Mouse (Mus musculus) hindbrain, embryonic 16.5 days (tissue): ENCODE measurements around the gene Ppp1ca. TPM values are rescaled to one million over a fixed set of nuclear protein-coding genes. Genes with fewer than 3 reads are reported as not detected.

Experiments used
- ATAC-seq: fragments of 200-750 bp; cut with Nextera tagmentation; 2 replicates; pipeline ENCODE4 v1.8.0; 2017; ENCODE audit warnings: moderate TSS enrichment, moderate library complexity
- H3K27ac ChIP-seq: fragments of 300-500 bp; sonication (generic); 2 replicates; pipeline ENCODE4 v1.5.1; 2014; ENCODE audit warnings: low read depth, mild to moderate bottlenecking, control low read depth, low read length, moderate library complexity
- H3K27me3 ChIP-seq: fragments of 300-500 bp; sonication (generic); replicated peaks from 2 replicates; pipeline ENCODE4 v1.6.1; 2014; ENCODE audit warnings: low read length; ENCODE audit not compliant: control insufficient read depth, insufficient read depth
- H3K36me3 ChIP-seq: fragments of 300-500 bp; sonication (generic); 2 replicates; pipeline ENCODE4 v1.6.1; 2014; ENCODE audit warnings: mild to moderate bottlenecking, low read length, moderate library complexity, mixed read lengths; ENCODE audit not compliant: control insufficient read depth, insufficient read depth
- H3K4me1 ChIP-seq: fragments of 300-500 bp; sonication (generic); 2 replicates; pipeline ENCODE4 v1.6.1; 2014; ENCODE audit warnings: low read depth, low read length; ENCODE audit not compliant: control insufficient read depth, insufficient read depth
- H3K4me2 ChIP-seq: fragments of 300-500 bp; sonication (generic); 2 replicates; pipeline ENCODE4 v1.6.1; 2014; ENCODE audit warnings: mild to moderate bottlenecking, low read length, control low read depth, moderate library complexity
- H3K4me3 ChIP-seq: fragments of 300-500 bp; sonication (generic); 2 replicates; pipeline ENCODE4 v1.5.1; 2014; ENCODE audit warnings: mild to moderate bottlenecking, low read length, control low read depth, moderate library complexity
- H3K9ac ChIP-seq: fragments of 300-500 bp; sonication (generic); 2 replicates; pipeline ENCODE4 v1.6.1; 2014; ENCODE audit warnings: low read depth, mild to moderate bottlenecking, control low read depth, low read length, moderate library complexity
- H3K9me3 ChIP-seq: fragments of 300-500 bp; sonication (generic); 2 replicates; pipeline ENCODE4 v1.6.1; 2014; ENCODE audit warnings: mild to moderate bottlenecking, low read length, moderate library complexity; ENCODE audit not compliant: control insufficient read depth
- WGBS: fragments of 180-500 bp; shearing (Covaris S2); extraction: QIAGEN DNeasy Blood & Tissue Kit; methylation state at CpG from one replicate; pipeline ENCODE4 v1.1.7; 2014; 5-methylcytosine and 5-hydroxymethylcytosine counted together
- polyA plus RNA-seq: library from polyadenylated mRNA; unstranded; fragments of >200 nt; fragmentation: Nextera tagmentation; extraction: Ambion mirVana; gene quantifications from 2 replicates; pipeline ENCODE4 v1.2.1, GENCODE M21; 2015

Ppp1ca gene
- polyA plus RNA-seq, 1 experiment from 2014 or later = 604 TPM

DNA sequence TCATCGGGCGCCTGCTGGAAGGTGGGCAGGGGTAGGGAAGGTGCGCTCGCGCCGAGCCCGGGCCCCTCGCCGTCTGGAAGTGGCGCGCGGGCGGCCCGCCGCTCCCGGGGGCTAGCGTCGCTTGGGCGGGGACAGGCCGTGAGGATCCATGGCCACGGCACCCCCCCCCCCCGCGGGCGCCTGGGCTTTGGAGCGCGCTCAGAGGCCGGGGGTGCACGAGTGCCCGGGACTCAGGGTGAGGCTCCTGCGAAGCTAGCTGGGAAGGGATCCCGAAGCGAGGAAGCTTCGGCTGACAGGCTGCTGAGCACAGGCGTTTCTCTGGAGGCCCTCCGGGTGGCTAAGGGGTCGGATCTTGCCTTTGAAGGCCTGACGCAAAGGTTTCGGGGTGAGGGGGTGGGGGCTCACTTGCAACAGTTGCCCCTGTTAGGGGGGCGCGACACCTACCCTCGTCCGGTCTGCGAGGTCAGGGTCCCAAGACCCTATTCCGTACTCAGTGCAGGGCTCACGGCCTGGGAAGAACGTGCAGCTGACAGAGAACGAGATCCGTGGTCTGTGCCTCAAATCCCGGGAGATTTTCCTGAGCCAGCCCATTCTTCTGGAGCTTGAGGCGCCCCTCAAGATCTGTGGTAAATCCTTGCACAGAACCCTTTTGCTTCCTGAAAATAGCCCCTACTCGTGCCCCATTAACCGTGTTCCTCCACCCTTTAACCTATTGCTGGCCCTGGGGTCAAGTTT, 553 bp downstream of the Ppp1ca start:
- Histone ChIP-seq H3K9me3 (no peaks in the 10 kb centered on the region), H3K4me3 (peak overlapping the region; percentile 97), H3K27ac (peak overlapping the region; percentile 96), H3K9ac (peak overlapping the region; percentile 99), H3K4me1 (peaks cover 34% of the 10 kb centered on the region), H3K4me2 (peak overlapping the region; percentile 98), H3K36me3 (peaks cover 32% of the 10 kb centered on the region), H3K27me3 (no peaks in the 10 kb centered on the region)
- 1% methylated on average over 39 of the region's 52 CpGs for WGBS
- peak; percentile 73; the same call in 1 of the 2 replicates for ATAC-seq

- H3K27me3 ChIP-seq = no peaks in the 10 kb centered on the region
- H3K9me3 ChIP-seq = no peaks in the 10 kb centered on the region
- peak overlapping the region; percentile 98 for H3K4me2 ChIP-seq
- H3K27ac ChIP-seq = no peak overlapping the region; the same call in 1 of the 2 replicates
- H3K4me3 ChIP-seq = peak overlapping the region; percentile 97
- WGBS = 57% methylated on average over 6 of the region's 6 CpGs
- H3K36me3 ChIP-seq = peaks cover 32% of the 10 kb centered on the region
- no peak for ATAC-seq
- peaks cover 34% of the 10 kb centered on the region for H3K4me1 ChIP-seq
- peak overlapping the region; percentile 99 for H3K9ac ChIP-seq
Measured at GRCm38 (mm10) chr19:4193129-4193528, 1.3 kb downstream of the Ppp1ca start.

DNA sequence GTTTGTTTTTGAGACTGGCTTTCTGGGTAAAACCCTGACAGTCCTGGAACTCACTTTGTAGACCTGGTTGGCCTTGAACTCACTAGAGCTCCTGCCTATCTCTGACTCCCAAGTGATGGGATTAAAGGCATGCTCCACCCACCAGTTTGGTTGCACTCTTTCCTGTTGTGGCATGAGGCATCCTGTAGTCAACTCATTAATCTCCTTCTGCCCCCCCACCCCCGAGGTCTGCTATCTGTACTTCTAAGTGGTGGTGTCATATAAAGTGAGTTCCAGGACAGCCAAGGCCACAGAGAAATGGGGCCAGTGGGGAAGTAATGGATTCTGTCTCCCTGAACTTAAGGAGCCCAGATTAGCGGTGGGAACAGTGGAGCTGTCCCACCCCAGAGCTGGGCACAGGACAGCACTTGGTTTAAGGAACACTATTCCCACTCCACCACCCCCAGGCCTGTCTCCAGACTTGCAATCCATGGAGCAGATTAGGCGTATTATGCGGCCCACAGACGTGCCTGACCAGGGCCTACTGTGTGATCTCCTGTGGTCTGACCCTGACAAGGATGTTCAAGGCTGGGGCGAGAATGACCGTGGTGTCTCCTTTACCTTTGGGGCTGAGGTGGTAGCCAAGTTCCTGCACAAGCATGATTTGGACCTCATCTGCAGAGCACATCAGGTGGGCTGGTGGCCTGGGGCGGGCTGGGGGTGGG, 2.3 kb downstream of the Ppp1ca start:
- H3K27ac ChIP-seq = no peak overlapping the region
- WGBS = 90% methylated on average over 8 of the region's 8 CpGs
- no peaks in the 10 kb centered on the region for H3K27me3 ChIP-seq
- H3K36me3 ChIP-seq = peaks cover 32% of the 10 kb centered on the region
- H3K4me2 ChIP-seq = no peak overlapping the region
- no peaks in the 10 kb centered on the region for H3K9me3 ChIP-seq
- H3K4me1 ChIP-seq = peaks cover 34% of the 10 kb centered on the region
- no peak overlapping the region for H3K9ac ChIP-seq
- no peak for ATAC-seq
- H3K4me3 ChIP-seq = no peak overlapping the region

- WGBS = 56% methylated on average over 12 of the region's 12 CpGs
- H3K4me1 ChIP-seq = peaks cover 35% of the 10 kb centered on the region
- no peaks in the 10 kb centered on the region for H3K9me3 ChIP-seq
- no peak overlapping the region for H3K4me2 ChIP-seq
- H3K9ac ChIP-seq = no peak overlapping the region
- H3K27ac ChIP-seq = no peak overlapping the region
- no peak overlapping the region for H3K4me3 ChIP-seq
- peaks cover 32% of the 10 kb centered on the region for H3K36me3 ChIP-seq
- no peaks in the 10 kb centered on the region for H3K27me3 ChIP-seq
- ATAC-seq = no peak
Measured at GRCm38 (mm10) chr19:4194776-4195650, 3.1 kb downstream of the Ppp1ca start.

GRCm38 (mm10) chr19:4196048-4196447, 4.2 kb downstream of the Ppp1ca start:
- H3K27me3 ChIP-seq = no peaks in the 10 kb centered on the region
- H3K4me2 ChIP-seq = no peak overlapping the region
- WGBS = 59% methylated on average over 2 of the region's 2 CpGs
- H3K27ac ChIP-seq = no peak overlapping the region
- H3K36me3 ChIP-seq = peaks cover 32% of the 10 kb centered on the region
- H3K9ac ChIP-seq = no peak overlapping the region
- H3K4me1 ChIP-seq = peaks cover 45% of the 10 kb centered on the region
- no peaks in the 10 kb centered on the region for H3K9me3 ChIP-seq
- no peak for ATAC-seq
- H3K4me3 ChIP-seq = no peak overlapping the region

DNA sequence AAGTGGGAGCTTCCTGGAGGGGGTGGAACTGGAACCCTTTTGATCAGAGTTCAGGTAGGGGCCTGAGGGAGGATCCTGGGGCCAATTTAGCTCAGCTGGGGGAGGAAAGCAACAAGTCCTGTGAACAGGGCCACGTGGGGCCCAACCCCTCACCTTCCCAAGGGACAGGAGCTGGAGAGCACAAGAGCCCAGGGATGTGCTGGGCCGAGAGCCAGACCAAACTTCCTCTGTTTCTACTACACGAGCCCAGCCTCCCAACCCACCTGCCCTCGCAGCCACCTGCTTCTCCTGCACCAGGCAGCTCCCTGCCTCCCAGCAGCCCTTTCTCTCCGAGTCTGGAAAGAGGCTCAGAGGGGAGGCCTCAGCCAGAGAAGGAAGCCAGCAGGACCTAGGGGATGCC, 4.7 kb downstream of the Ppp1ca start:
- H3K27me3 ChIP-seq = no peaks in the 10 kb centered on the region
- peaks cover 32% of the 10 kb centered on the region for H3K36me3 ChIP-seq
- 51% methylated on average over 5 of the region's 5 CpGs for WGBS
- H3K27ac ChIP-seq = peak overlapping the region; percentile 27; the same call in 1 of the 2 replicates
- no peak overlapping the region for H3K9ac ChIP-seq
- H3K4me3 ChIP-seq = no peak overlapping the region
- H3K4me2 ChIP-seq = no peak overlapping the region
- H3K9me3 ChIP-seq = no peaks in the 10 kb centered on the region
- H3K4me1 ChIP-seq = peaks cover 46% of the 10 kb centered on the region
- no peak for ATAC-seq

DNA sequence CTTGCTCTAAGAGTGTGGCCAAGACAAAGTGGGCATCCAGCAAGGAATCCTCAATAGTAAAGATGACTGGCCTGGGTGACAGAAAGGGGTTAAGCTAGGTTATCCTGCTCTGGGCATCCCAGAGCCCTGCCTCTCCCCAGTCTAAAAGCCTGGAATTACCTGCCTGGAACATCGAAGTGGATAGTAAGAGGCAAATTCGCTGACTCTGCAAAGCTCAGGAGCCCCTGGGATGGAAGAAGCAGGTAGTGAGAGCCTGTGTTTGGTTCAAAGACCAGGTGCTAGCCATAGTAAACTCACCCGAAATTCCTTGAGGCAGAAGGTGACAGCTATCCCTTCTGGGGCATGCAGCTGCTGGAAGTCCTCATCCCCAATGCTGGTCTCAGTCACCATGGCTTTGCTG, 5.3 kb downstream of the Ppp1ca start:
- Histone ChIP-seq H3K27ac (no peak overlapping the region), H3K36me3 (peaks cover 32% of the 10 kb centered on the region)
- WGBS = 75% methylated on average over 3 of the region's 3 CpGs

DNA sequence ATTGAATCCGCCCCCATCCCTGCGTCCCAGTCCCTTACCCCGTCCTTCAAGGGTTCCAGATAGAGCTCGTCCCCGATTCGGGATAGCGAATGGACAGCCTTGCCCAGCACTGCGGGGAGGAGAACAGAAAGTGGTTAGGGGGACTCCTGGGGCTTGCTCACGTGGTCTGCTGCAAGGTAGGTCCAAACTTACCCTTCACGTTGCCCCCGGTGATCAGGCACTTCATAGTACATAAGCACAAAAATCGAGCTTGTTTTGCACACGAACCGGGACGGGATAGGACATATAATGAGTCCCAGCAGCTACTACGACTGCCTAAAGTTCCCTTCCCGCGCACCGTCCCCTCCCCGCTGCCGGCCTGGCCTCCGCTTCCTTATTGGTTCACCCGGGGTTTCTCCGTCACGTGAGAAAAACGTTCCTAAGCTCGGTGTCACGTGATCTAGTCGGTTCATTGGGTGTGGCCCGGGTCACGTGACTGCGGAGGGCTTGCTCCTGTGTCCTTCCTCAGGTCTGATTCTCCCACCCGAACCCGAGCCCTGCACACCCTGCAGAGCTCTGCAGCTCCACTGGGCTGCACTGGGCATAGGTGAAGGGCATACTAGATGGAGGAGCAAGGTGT, 9.5 kb downstream of the Ppp1ca start, which contains the start of gene Rad9a:
Rad9a (minus strand) TSS at position 372 of the 619 bp plus-strand sequence.
- Histone ChIP-seq H3K27ac (peak within 1 kb of the TSS; percentile 64; the same call in 1 of the 2 replicates), H3K4me1 (peaks cover 25% of the 10 kb centered on the region), H3K9me3 (no peaks in the 10 kb centered on the region), H3K4me3 (peak within 1 kb of the TSS; percentile 77), H3K27me3 (0 out of 2 replicates have a peak, but pooled peaks cover 2% of the 10 kb centered on the region), H3K9ac (peak within 1 kb of the TSS; percentile 77), H3K36me3 (peaks cover 9% of the 10 kb centered on the region), H3K4me2 (peak within 1 kb of the TSS; percentile 97)
- peak; percentile 86 for ATAC-seq
- WGBS = under 1% methylated on average over 34 of the region's 34 CpGs

More for the DNA sequence above, 5.3 kb downstream of the Ppp1ca start:
- H3K27me3 ChIP-seq = no peaks in the 10 kb centered on the region
- H3K9me3 ChIP-seq = no peaks in the 10 kb centered on the region
- no peak overlapping the region for H3K9ac ChIP-seq
- H3K4me3 ChIP-seq = no peak overlapping the region
- no peak for ATAC-seq
- peaks cover 49% of the 10 kb centered on the region for H3K4me1 ChIP-seq
- H3K4me2 ChIP-seq = no peak overlapping the region
